Mouse (Mus musculus) forebrain, embryonic 10.5 days (tissue): ENCODE measurements around the gene Dera. TPM values are rescaled to one million over a fixed set of nuclear protein-coding genes. Genes with fewer than 3 reads are reported as not detected.

Source experiments
- DNase-seq: peaks from one replicate; pipeline ENCODE4 v3.0.0-alpha.2; 2017; ENCODE audit warnings: low spot score; ENCODE audit errors: extremely low spot score
- H3K27ac ChIP-seq: fragments of 300-500 bp; sonication (generic); 2 replicates; pipeline ENCODE4 v1.5.1; 2016; ENCODE audit warnings: mild to moderate bottlenecking
- H3K27me3 ChIP-seq: fragments of 300-500 bp; sonication (generic); 2 replicates; pipeline ENCODE4 v1.6.1; 2016; ENCODE audit warnings: mild to moderate bottlenecking; ENCODE audit not compliant: poor library complexity, severe bottlenecking
- H3K36me3 ChIP-seq: fragments of 300-500 bp; sonication (generic); replicated peaks from 2 replicates; pipeline ENCODE4 v1.6.1; 2016; ENCODE audit warnings: mild to moderate bottlenecking, moderate library complexity
- H3K4me1 ChIP-seq: fragments of 300-500 bp; sonication (generic); 2 replicates; pipeline ENCODE4 v1.6.1; 2016
- H3K4me3 ChIP-seq: fragments of 300-500 bp; sonication (generic); 2 replicates; pipeline ENCODE4 v1.5.1; 2016; ENCODE audit warnings: mild to moderate bottlenecking, moderate library complexity
- H3K9me3 ChIP-seq: fragments of 300-500 bp; sonication (generic); 2 replicates; pipeline ENCODE4 v1.6.1; 2016; ENCODE audit warnings: mild to moderate bottlenecking, moderate library complexity
- WGBS: fragments of 180-500 bp; shearing (Covaris S2); methylation state at CpG from one replicate; pipeline ENCODE4 v1.1.7; 2016; 5-methylcytosine and 5-hydroxymethylcytosine counted together
- polyA plus RNA-seq: library from polyadenylated mRNA; unstranded; fragments of >200 nt; fragmentation: Nextera tagmentation; extraction: Ambion mirVana; gene quantifications from 2 replicates; pipeline ENCODE4 v1.2.1, GENCODE M21; 2016

The Dera gene
- polyA plus RNA-seq, 1 experiment from 2014 or later, result 67.2 TPM

GRCm38 (mm10) chr6:137824046-137825021 lies 70.0 kb downstream of the Dera start:
- Histone ChIP-seq H3K27me3 (no peaks in the 10 kb centered on the region), H3K36me3 (no peaks in the 10 kb centered on the region), H3K9me3 (no peaks in the 10 kb centered on the region), H3K4me1 (peaks cover 16% of the 10 kb centered on the region), H3K27ac (no peak overlapping the region), H3K4me3 (no peak overlapping the region)
- DNase-seq, result no peak
- WGBS, result 81% methylated on average over 7 of the region's 7 CpGs

GRCm38 (mm10) chr6:137825022-137825613 lies 70.8 kb downstream of the Dera start:
- WGBS, result 90% methylated on average over 5 of the region's 5 CpGs
- DNase-seq, result no peak
- no peaks in the 10 kb centered on the region for H3K9me3 ChIP-seq

GRCm38 (mm10) chr6:137829056-137829776 lies 74.9 kb downstream of the Dera start:
- no peaks in the 10 kb centered on the region for H3K27me3 ChIP-seq
- 91% methylated on average over 12 of the region's 12 CpGs for WGBS
- H3K36me3 ChIP-seq, result no peaks in the 10 kb centered on the region
- H3K27ac ChIP-seq, result no peak overlapping the region
- H3K9me3 ChIP-seq, result no peaks in the 10 kb centered on the region
- no peak overlapping the region for H3K4me3 ChIP-seq
- DNase-seq, result no peak
- no peaks in the 10 kb centered on the region for H3K4me1 ChIP-seq

More at GRCm38 (mm10) chr6:137825022-137825613, 70.8 kb downstream of the Dera start:
- Histone ChIP-seq H3K27me3 (no peaks in the 10 kb centered on the region), H3K4me1 (peaks cover 16% of the 10 kb centered on the region), H3K36me3 (no peaks in the 10 kb centered on the region), H3K27ac (no peak overlapping the region), H3K4me3 (no peak overlapping the region)

- Histone ChIP-seq H3K27ac (no peak overlapping the region), H3K4me1 (no peaks in the 10 kb centered on the region), H3K4me3 (no peak overlapping the region), H3K9me3 (no peaks in the 10 kb centered on the region), H3K27me3 (no peaks in the 10 kb centered on the region), H3K36me3 (no peaks in the 10 kb centered on the region)
- DNase-seq, result no peak
- WGBS, result 95% methylated on average over 13 of the region's 13 CpGs
Measured at GRCm38 (mm10) chr6:137836799-137837198, 82.5 kb downstream of the Dera start.

- Histone ChIP-seq H3K4me3 (no peak overlapping the region), H3K9me3 (no peaks in the 10 kb centered on the region), H3K27me3 (no peaks in the 10 kb centered on the region), H3K4me1 (no peaks in the 10 kb centered on the region), H3K27ac (no peak overlapping the region), H3K36me3 (no peaks in the 10 kb centered on the region)
- no peak for DNase-seq
- 96% methylated on average over 3 of the region's 3 CpGs for WGBS
Measured at GRCm38 (mm10) chr6:137843337-137843736, 89.0 kb downstream of the Dera start.

DNA sequence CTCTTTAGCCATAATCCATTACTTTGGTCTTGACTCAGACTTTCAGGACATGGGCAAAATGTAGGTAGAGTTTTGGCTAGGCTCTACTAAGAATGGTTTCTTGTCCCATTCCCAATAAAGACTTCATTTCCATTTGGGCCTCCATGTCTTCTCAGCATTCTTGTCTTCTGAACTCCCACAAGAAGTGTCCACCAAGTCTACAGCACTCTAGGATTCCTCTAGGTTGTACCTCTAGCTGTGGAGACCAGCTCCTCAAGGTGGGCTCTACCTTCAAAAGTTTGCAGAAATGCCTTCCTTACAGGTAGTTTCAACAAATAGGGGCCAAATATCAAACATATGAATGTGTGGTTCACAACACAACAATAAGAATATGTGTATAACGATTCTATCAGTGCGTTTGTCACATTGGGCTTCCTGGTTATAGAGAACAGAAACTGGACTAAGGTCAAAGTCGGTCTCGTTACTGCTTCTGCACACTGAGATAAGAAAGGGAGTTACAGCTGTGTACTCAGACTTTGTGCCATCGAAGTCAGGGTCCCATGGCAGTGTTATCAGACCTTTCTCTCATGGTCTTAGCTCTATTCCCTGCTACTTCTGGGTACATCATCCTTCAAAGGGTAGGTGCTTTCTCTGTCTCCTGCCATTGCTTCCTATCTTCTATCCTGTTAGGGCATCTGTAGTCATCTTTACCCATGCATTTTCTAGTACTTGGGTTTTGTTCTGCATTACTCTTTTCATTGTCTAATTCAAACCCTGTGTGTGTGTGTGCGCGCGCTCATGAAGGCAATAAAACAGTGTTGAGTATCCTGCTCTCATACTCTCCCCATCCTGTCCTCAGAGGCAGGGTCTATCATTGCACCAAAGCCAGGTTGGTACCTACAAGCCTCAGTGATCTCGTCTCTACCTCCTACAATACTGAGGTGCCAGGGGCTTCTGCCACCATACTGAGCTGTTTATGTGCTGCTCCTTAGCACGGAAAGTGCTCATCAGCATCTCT lies 103.2 kb downstream of the Dera start:
- Histone ChIP-seq H3K9me3 (peaks cover 16% of the 10 kb centered on the region; the same call in 1 of the 2 replicates), H3K36me3 (no peaks in the 10 kb centered on the region), H3K4me3 (no peak overlapping the region), H3K27ac (no peak overlapping the region), H3K27me3 (no peaks in the 10 kb centered on the region), H3K4me1 (no peaks in the 10 kb centered on the region)
- 95% methylated on average over 10 of the region's 10 CpGs for WGBS
- no peak for DNase-seq

- Histone ChIP-seq H3K27me3 (no peaks in the 10 kb centered on the region), H3K4me3 (no peak overlapping the region), H3K4me1 (no peaks in the 10 kb centered on the region), H3K36me3 (no peaks in the 10 kb centered on the region), H3K27ac (no peak overlapping the region), H3K9me3 (no peaks in the 10 kb centered on the region)
- 86% methylated on average over 7 of the region's 7 CpGs for WGBS
- no peak for DNase-seq
Measured at GRCm38 (mm10) chr6:137869903-137870580, 115.7 kb downstream of the Dera start.

- DNase-seq, result no peak
- Histone ChIP-seq H3K27me3 (no peaks in the 10 kb centered on the region), H3K4me3 (no peak overlapping the region), H3K27ac (no peak overlapping the region), H3K36me3 (no peaks in the 10 kb centered on the region), H3K4me1 (no peaks in the 10 kb centered on the region), H3K9me3 (no peaks in the 10 kb centered on the region)
- 93% methylated on average over 6 of the region's 6 CpGs for WGBS
Measured at GRCm38 (mm10) chr6:137870667-137871066, 116.3 kb downstream of the Dera start.

GRCm38 (mm10) chr6:137872055-137872735 lies 117.8 kb downstream of the Dera start:
- Histone ChIP-seq H3K27me3 (no peaks in the 10 kb centered on the region), H3K27ac (no peak overlapping the region), H3K4me3 (no peak overlapping the region), H3K9me3 (no peaks in the 10 kb centered on the region), H3K4me1 (no peaks in the 10 kb centered on the region), H3K36me3 (no peaks in the 10 kb centered on the region)
- 45% methylated on average over 17 of the region's 17 CpGs for WGBS
- DNase-seq, result peak; percentile 40

DNA sequence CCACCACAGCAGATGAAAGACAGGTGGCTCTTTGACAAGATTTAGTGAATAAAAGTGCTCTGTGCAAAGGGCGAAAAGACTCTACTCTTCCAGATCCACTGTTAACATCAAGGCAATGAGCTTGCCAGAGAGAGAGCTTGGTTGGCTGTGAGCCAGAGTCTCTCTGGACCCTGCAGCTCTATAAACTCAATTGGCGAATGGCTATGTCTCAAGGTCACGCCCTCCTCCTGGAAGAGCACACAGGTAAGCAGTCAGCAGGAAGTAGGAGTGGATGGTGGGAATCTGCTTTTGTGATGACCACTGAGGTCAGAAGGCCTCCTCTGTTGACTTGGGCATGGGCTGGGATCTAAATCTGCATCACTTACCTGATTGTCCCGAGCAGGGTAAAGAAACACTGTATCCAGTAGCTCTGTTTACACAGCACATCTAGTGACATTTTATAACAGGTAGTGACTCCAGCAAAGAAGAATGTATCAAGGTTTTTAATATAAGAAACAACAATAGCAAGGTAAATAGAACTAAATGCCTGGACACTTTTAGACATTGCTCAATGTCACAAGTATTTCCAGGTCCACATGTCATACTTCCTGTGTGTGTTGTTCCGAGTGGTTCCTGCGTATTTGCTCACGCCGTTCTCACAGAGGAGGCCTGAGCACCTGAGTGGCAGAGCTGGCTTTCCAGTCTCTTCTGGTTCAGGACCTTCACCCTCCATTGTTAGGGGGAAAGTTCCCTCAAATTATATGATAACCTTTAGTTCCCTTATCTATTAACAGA lies 120.3 kb downstream of the Dera start:
- WGBS, result 94% methylated on average over 8 of the region's 8 CpGs
- H3K9me3 ChIP-seq, result no peaks in the 10 kb centered on the region
- H3K4me1 ChIP-seq, result no peaks in the 10 kb centered on the region
- no peaks in the 10 kb centered on the region for H3K36me3 ChIP-seq
- no peak for DNase-seq
- no peak overlapping the region for H3K4me3 ChIP-seq
- no peaks in the 10 kb centered on the region for H3K27me3 ChIP-seq
- no peak overlapping the region for H3K27ac ChIP-seq
